Mouse (Mus musculus): ENCODE data around the gene Tmem210.

Tmem210 gene

DNA sequence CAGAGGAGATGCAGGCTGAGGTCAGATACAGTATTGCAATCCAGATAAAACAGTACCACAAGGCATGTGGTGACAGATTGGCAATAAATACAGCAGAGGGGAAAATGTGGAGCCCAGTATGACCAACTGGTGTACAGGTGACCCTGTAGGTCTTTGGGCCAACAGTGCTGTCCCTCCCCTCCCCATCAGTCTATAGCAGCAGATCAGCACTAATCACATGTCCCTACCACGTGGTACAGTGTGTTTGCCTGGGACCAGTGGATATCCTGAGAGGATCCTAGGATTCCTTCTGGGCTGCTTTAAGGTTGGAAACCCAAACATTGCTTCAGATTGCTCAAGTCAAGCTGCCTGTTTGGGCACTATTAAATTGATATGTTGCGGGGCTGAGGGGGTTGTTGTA, 45.6 kb downstream of the Tmem210 start:
- in situ Hi-C loops (cut with MboI, MseI) = loop anchor here (5.0 to 10.0 kb wide), 2 partner anchors 59 to 61 kb away; partner anchors contain the start of genes Anapc2 (in 2 of the 2) and Ssna1 (in 2 of the 2)

GRCm38 (mm10) chr2:25338303-25338702, 50.4 kb downstream of the Tmem210 start:
- in situ Hi-C loops (cut with MboI, MseI) = loop anchor here in 1 of 2 experiments (10.0 kb wide), 1 partner anchor 64 kb away; the partner anchor contains the start of genes Anapc2 and Ssna1
